Mouse (Mus musculus): ENCODE results near the gene 1700025C18Rik. TPM values are rescaled to one million over a fixed set of nuclear protein-coding genes. Genes with fewer than 3 reads are reported as not detected.

The 1700025C18Rik gene
- polyA plus RNA-seq, 1 experiment from 2014 or later, result not detected

DNA sequence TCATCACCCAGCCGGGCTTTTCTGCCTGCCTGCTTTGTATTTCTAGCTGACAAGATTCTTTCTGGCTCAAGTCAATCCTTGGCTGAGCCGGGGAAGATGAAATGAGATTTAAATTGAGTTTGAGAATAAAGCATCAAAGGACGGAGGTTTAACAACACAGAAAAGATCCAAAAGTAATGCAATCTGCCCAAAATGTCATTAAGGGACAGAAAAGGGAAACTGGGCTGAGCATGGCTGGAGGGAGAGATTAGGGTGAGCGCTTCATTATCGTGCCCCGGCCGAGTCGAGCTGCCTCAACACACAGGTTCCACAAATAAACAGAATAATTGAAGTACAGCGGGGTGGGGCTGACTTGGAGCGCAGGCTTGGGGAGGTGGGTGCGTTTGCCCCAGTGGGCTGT, 39.0 kb downstream of the 1700025C18Rik start:
- Histone ChIP-seq H3K4me1 (ENCODE audit: insufficient read depth, low read depth, low read length) (peaks cover 9% of the 10 kb centered on the region), H3K36me3 (ENCODE audit: insufficient read depth, low read length) (no peaks in the 10 kb centered on the region), H3K4me3 (ENCODE audit: low read depth, low read length) (no peak overlapping the region), H3K4me2 (replicated peaks; ENCODE audit: low read depth, low read length) (no peak overlapping the region), H3K27me3 (replicated peaks; ENCODE audit: insufficient read depth, low read length) (no peaks in the 10 kb centered on the region), H3K27ac (ENCODE audit: low read length) (no peak overlapping the region), H3K9me3 (ENCODE audit: low read length) (no peaks in the 10 kb centered on the region), H3K9ac (replicated peaks; ENCODE audit: low read depth) (no peak overlapping the region)
- DNase-seq (ENCODE audit: low spot score) (no peak), ATAC-seq (no peak)
- TF ChIP-seq EP300 (IDR thresholded peaks at IDR 0.05) (no peak), CTCF (IDR thresholded peaks at IDR 0.05) (no peak)
- WGBS, result 24% methylated on average over 11 of the region's 11 CpGs

GRCm38 (mm10) chr2:165050826-165051548, 39.6 kb downstream of the 1700025C18Rik start:
- TF ChIP-seq EP300 (IDR thresholded peaks at IDR 0.05), result no peak
- no peak overlapping the region for H3K27ac ChIP-seq (ENCODE audit: low read length)
- ATAC-seq, result no peak
- H3K9me3 ChIP-seq (ENCODE audit: low read length), result no peaks in the 10 kb centered on the region
- no peaks in the 10 kb centered on the region for H3K36me3 ChIP-seq (ENCODE audit: insufficient read depth, low read length)
- WGBS, result 66% methylated on average over 18 of the region's 18 CpGs
- H3K9ac ChIP-seq (replicated peaks; ENCODE audit: low read depth), result no peak overlapping the region
- H3K4me3 ChIP-seq (ENCODE audit: low read depth, low read length), result no peak overlapping the region
- H3K4me1 ChIP-seq (ENCODE audit: insufficient read depth, low read depth, low read length), result peaks cover 5% of the 10 kb centered on the region
- DNase-seq (ENCODE audit: low spot score), result no peak
- H3K27me3 ChIP-seq (replicated peaks; ENCODE audit: insufficient read depth, low read length), result no peaks in the 10 kb centered on the region
- H3K4me2 ChIP-seq (replicated peaks; ENCODE audit: low read depth, low read length), result no peak overlapping the region

- H3K9me3 ChIP-seq (ENCODE audit: low read length), result no peaks in the 10 kb centered on the region
- TF ChIP-seq CTCF (IDR thresholded peaks at IDR 0.05) (no peak), EP300 (IDR thresholded peaks at IDR 0.05) (no peak)
- H3K36me3 ChIP-seq (ENCODE audit: insufficient read depth, low read length), result no peaks in the 10 kb centered on the region
- no peak overlapping the region for H3K4me3 ChIP-seq (ENCODE audit: low read depth, low read length)
- 65% methylated on average over 5 of the region's 5 CpGs for WGBS
- no peak overlapping the region for H3K4me2 ChIP-seq (replicated peaks; ENCODE audit: low read depth, low read length)
- H3K27ac ChIP-seq (ENCODE audit: low read length), result no peak overlapping the region
- H3K9ac ChIP-seq (replicated peaks; ENCODE audit: low read depth), result no peak overlapping the region
- H3K27me3 ChIP-seq (replicated peaks; ENCODE audit: insufficient read depth, low read length), result no peaks in the 10 kb centered on the region
- H3K4me1 ChIP-seq (ENCODE audit: insufficient read depth, low read depth, low read length), result no peaks in the 10 kb centered on the region
- ATAC-seq (no peak), DNase-seq (ENCODE audit: low spot score) (no peak)
Observed at GRCm38 (mm10) chr2:165049044-165049443, 41.5 kb downstream of the 1700025C18Rik start.

GRCm38 (mm10) chr2:165043729-165044128, 46.8 kb downstream of the 1700025C18Rik start:
- TF ChIP-seq CTCF (IDR thresholded peaks at IDR 0.05), result no peak
- DNase-seq (ENCODE audit: low spot score) (no peak), ATAC-seq (no peak)
- no peak overlapping the region for H3K27ac ChIP-seq (ENCODE audit: low read length)
- no peaks in the 10 kb centered on the region for H3K4me1 ChIP-seq (ENCODE audit: insufficient read depth, low read depth, low read length)
- no peaks in the 10 kb centered on the region for H3K27me3 ChIP-seq (replicated peaks; ENCODE audit: insufficient read depth, low read length)
- H3K4me2 ChIP-seq (replicated peaks; ENCODE audit: low read depth, low read length), result no peak overlapping the region
- no peak overlapping the region for H3K9ac ChIP-seq (replicated peaks; ENCODE audit: low read depth)
- no peaks in the 10 kb centered on the region for H3K36me3 ChIP-seq (ENCODE audit: insufficient read depth, low read length)
- H3K9me3 ChIP-seq (ENCODE audit: low read length), result no peaks in the 10 kb centered on the region
- H3K4me3 ChIP-seq (ENCODE audit: low read depth, low read length), result no peak overlapping the region
- 62% methylated on average over 2 of the region's 2 CpGs for WGBS

GRCm38 (mm10) chr2:165043090-165043636, 47.4 kb downstream of the 1700025C18Rik start:
- peak; percentile 62 for DNase-seq (ENCODE audit: low spot score)

DNA sequence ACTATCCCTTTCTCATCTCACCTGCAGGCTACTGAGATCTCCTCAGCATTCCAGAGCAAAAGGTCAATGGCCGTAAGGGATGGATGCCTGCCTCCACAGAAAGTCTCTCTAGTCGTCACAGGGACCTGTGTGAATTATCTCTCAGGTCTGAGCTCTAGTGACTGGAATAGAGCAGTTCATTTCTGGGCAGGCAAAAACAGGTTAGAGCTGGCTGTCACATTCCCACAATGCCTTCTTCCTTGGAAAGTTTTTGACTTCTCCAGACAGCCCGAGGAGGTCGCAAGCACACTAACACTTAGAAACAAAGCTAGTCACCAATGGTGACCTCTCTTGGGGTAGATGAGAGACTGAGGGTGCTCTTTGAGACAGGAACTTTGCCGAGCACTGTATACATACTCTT, 48.4 kb downstream of the 1700025C18Rik start:
- Histone ChIP-seq H3K27me3 (replicated peaks; ENCODE audit: insufficient read depth, low read length) (no peaks in the 10 kb centered on the region), H3K36me3 (ENCODE audit: insufficient read depth, low read length) (no peaks in the 10 kb centered on the region), H3K9ac (replicated peaks; ENCODE audit: low read depth) (no peak overlapping the region), H3K27ac (ENCODE audit: low read length) (no peak overlapping the region), H3K4me3 (ENCODE audit: low read depth, low read length) (no peak overlapping the region), H3K9me3 (ENCODE audit: low read length) (no peaks in the 10 kb centered on the region), H3K4me2 (replicated peaks; ENCODE audit: low read depth, low read length) (no peak overlapping the region), H3K4me1 (ENCODE audit: insufficient read depth, low read depth, low read length) (no peaks in the 10 kb centered on the region)
- 64% methylated on average over 5 of the region's 5 CpGs for WGBS
- DNase-seq (ENCODE audit: low spot score), result no peak
- ATAC-seq, result no peak
- TF ChIP-seq EP300 (IDR thresholded peaks at IDR 0.05) (no peak), CTCF (IDR thresholded peaks at IDR 0.05) (no peak)

More at GRCm38 (mm10) chr2:165043090-165043636, 47.4 kb downstream of the 1700025C18Rik start:
- Histone ChIP-seq H3K9me3 (ENCODE audit: low read length) (no peaks in the 10 kb centered on the region), H3K9ac (replicated peaks; ENCODE audit: low read depth) (no peak overlapping the region), H3K4me1 (ENCODE audit: insufficient read depth, low read depth, low read length) (no peaks in the 10 kb centered on the region), H3K36me3 (ENCODE audit: insufficient read depth, low read length) (no peaks in the 10 kb centered on the region), H3K4me2 (replicated peaks; ENCODE audit: low read depth, low read length) (0 out of 2 replicates have a peak overlapping the region, but pooled peaks have one; percentile 1), H3K27ac (ENCODE audit: low read length) (no peak overlapping the region), H3K4me3 (ENCODE audit: low read depth, low read length) (no peak overlapping the region), H3K27me3 (replicated peaks; ENCODE audit: insufficient read depth, low read length) (no peaks in the 10 kb centered on the region)
- no peak for TF ChIP-seq CTCF (IDR thresholded peaks at IDR 0.05)
- TF ChIP-seq EP300 (IDR thresholded peaks at IDR 0.05), result no peak
- 20% methylated on average over 17 of the region's 17 CpGs for WGBS
- ATAC-seq, result peak; percentile 37
